Mouse (Mus musculus) MEL (cell line): ENCODE measurements around the gene Ankrd7. TPM values are rescaled to one million over a fixed set of nuclear protein-coding genes. Genes with fewer than 3 reads are reported as not detected.

ENCODE experiments used
- polyA plus RNA-seq, 2 experiments: library from polyadenylated mRNA; stranded (reverse) in 1 of 2; unstranded in 1 of 2; fragments of >175 nt in 1 of 2; fragments of >200 nt in 1 of 2; gene quantifications; 2 replicates each; pipeline versions ENCODE4 v1.2.1 to v1.2.4; 2012; ENCODE audit warnings: low replicate concordance in 2 of 2, low read depth in 1 of 2; ENCODE audit not compliant: insufficient read length in 2 of 2, insufficient read depth in 1 of 2, missing spikeins in 1 of 2
- total RNA-seq: library from RNA; depleted of rRNA; stranded (reverse); fragments of 300-350 nt; gene quantifications from 2 replicates; pipeline ENCODE4 v1.2.3, GENCODE M21; 2012; rRNA removed

Gene Ankrd7
- total and polyA plus RNA-seq, 3 experiments: not detected

Other genes starting within 250 kb of the Ankrd7 start
- 107 and 111 TPM in 2 replicates for gene Lsm8, start 17.7 kb upstream of the Ankrd7 start, total RNA-seq
- 100 to 1,000 TPM in 1 of 2 experiments, not detected in 1; 106 TPM for gene Lsm8, start 17.7 kb upstream of the Ankrd7 start, polyA plus RNA-seq